Mouse (Mus musculus): ENCODE results near the gene Mrpl47.
"Not testable (repeated sequence)": the region's sequence is repeated elsewhere in the genome, so short reads cannot be mapped to it uniquely, and the experiment has no call there.

Gene Mrpl47
- long read RNA-seq, experiment 1, transcript Mrpl47-201 (7 exons, 3,364 nt) = major isoform, 29 of 29 reads
- long read RNA-seq, experiment 1, partial matches to known transcripts = 0 of 29 reads
- long read RNA-seq, experiment 1, other reads (novel, unspliced or antisense) = 0 of 29 reads
- long read RNA-seq, experiment 2, transcript Mrpl47-201 (7 exons, 3,364 nt) = major isoform, 31 of 35 reads
- long read RNA-seq, experiment 2, partial matches to known transcripts = 3 of 35 reads
- long read RNA-seq, experiment 2, other reads (novel, unspliced or antisense) = 1 of 35 reads

GRCm38 (mm10) chr3:32737172-32737655 lies at the start of gene Mrpl47:
Gene Mrpl47, minus strand, starts transcription at chr3:32737605.
- intact Hi-C loops (cut with DNase I) = no loop called here

GRCm38 (mm10) chr3:32770781-32771180 lies 33.4 kb upstream of the Mrpl47 start:
- intact Hi-C loops (cut with DNase I) = no loop called here

- intact Hi-C loops (cut with DNase I) = no loop called here
These were observed 26.5 kb upstream of the Mrpl47 start for GRCm38 (mm10) chr3:32763902-32764301.

GRCm38 (mm10) chr3:32762962-32763361 lies 25.6 kb upstream of the Mrpl47 start:
- intact Hi-C loops (cut with DNase I) = no loop called here

- intact Hi-C loops (cut with DNase I) = no loop called here
These were observed 21.8 kb upstream of the Mrpl47 start for GRCm38 (mm10) chr3:32759212-32759611.

- intact Hi-C loops (cut with DNase I) = no loop called here
These were observed 17.0 kb upstream of the Mrpl47 start for GRCm38 (mm10) chr3:32754384-32754915.

GRCm38 (mm10) chr3:32749820-32750579 lies 12.6 kb upstream of the Mrpl47 start:
- intact Hi-C loops (cut with DNase I) = no loop called here

- intact Hi-C loops (cut with DNase I) = no loop called here
These were observed 11.0 kb upstream of the Mrpl47 start for GRCm38 (mm10) chr3:32748384-32748783.

GRCm38 (mm10) chr3:32745426-32745825 lies 8.0 kb upstream of the Mrpl47 start:
- intact Hi-C loops (cut with DNase I) = not testable (repeated sequence)

GRCm38 (mm10) chr3:32745001-32745400 lies 7.6 kb upstream of the Mrpl47 start:
- intact Hi-C loops (cut with DNase I) = no loop called here

GRCm38 (mm10) chr3:32742276-32742780 lies 4.9 kb upstream of the Mrpl47 start:
- intact Hi-C loops (cut with DNase I) = no loop called here

GRCm38 (mm10) chr3:32738549-32738948 lies 1.1 kb upstream of the Mrpl47 start:
- intact Hi-C loops (cut with DNase I) = no loop called here

GRCm38 (mm10) chr3:32736244-32737171 lies 897 bp downstream of the Mrpl47 start, which contains the start of gene Ndufb5:
Gene Ndufb5, plus strand, starts transcription at chr3:32736990.
- intact Hi-C loops (cut with DNase I) = no loop called here

- intact Hi-C loops (cut with DNase I) = no loop called here
These were observed 9.5 kb downstream of the Mrpl47 start for GRCm38 (mm10) chr3:32727861-32728260.

GRCm38 (mm10) chr3:32725951-32726350 lies 11.5 kb downstream of the Mrpl47 start:
- intact Hi-C loops (cut with DNase I) = no loop called here

GRCm38 (mm10) chr3:32724191-32724590 lies 13.2 kb downstream of the Mrpl47 start:
- intact Hi-C loops (cut with DNase I) = no loop called here

- intact Hi-C loops (cut with DNase I) = no loop called here
These were observed 19.1 kb downstream of the Mrpl47 start for GRCm38 (mm10) chr3:32718271-32718670.

GRCm38 (mm10) chr3:32717403-32717802 lies 20.0 kb downstream of the Mrpl47 start:
- intact Hi-C loops (cut with DNase I) = not testable (repeated sequence)

- intact Hi-C loops (cut with DNase I) = no loop called here
These were observed 23.7 kb downstream of the Mrpl47 start for GRCm38 (mm10) chr3:32713711-32714110.

GRCm38 (mm10) chr3:32709388-32709787 lies 28.0 kb downstream of the Mrpl47 start:
- intact Hi-C loops (cut with DNase I) = no loop called here
